Mouse (Mus musculus) forelimb bud, embryonic 11.5 days (tissue): Measurements from ENCODE around the gene Ttc3.
"Not testable (repeated sequence)": the region's sequence is repeated elsewhere in the genome, so short reads cannot be mapped to it uniquely, and the experiment has no call there.

Experiments
- DNase-seq: peaks from one replicate; pipeline ENCODE4 v3.0.0-alpha.2; 2012; ENCODE audit warnings: low read depth, low spot score

Ttc3 gene

GRCm38 (mm10) chr16:94370173-94370914 is at the start of gene Ttc3:
TSS of gene Ttc3 (plus strand) at chr16:94370618.
- DNase-seq: peak; percentile 98

DNA sequence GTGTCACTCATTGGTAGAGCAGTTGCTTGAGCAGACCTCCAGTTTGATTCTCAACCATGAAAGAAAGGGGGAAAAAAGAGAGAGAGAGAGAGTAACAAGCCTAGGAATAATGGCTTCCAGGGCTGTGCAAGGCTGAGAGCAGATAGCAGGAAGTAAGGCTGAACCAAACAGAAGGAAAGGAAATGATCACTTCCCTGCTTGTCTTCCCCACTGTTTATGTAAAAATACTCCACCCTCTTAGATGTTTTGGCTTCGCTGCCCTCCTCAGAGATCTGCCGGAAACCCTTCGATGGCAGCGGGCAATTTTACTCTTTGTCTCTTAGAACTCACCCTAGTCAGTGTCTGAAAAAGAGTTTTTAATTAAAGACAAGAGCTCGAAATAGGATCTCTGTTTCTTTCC is 46.7 kb upstream of the Ttc3 start:
- no peak for DNase-seq

GRCm38 (mm10) chr16:94326008-94326407 is 44.4 kb upstream of the Ttc3 start:
- no peak for DNase-seq

DNA sequence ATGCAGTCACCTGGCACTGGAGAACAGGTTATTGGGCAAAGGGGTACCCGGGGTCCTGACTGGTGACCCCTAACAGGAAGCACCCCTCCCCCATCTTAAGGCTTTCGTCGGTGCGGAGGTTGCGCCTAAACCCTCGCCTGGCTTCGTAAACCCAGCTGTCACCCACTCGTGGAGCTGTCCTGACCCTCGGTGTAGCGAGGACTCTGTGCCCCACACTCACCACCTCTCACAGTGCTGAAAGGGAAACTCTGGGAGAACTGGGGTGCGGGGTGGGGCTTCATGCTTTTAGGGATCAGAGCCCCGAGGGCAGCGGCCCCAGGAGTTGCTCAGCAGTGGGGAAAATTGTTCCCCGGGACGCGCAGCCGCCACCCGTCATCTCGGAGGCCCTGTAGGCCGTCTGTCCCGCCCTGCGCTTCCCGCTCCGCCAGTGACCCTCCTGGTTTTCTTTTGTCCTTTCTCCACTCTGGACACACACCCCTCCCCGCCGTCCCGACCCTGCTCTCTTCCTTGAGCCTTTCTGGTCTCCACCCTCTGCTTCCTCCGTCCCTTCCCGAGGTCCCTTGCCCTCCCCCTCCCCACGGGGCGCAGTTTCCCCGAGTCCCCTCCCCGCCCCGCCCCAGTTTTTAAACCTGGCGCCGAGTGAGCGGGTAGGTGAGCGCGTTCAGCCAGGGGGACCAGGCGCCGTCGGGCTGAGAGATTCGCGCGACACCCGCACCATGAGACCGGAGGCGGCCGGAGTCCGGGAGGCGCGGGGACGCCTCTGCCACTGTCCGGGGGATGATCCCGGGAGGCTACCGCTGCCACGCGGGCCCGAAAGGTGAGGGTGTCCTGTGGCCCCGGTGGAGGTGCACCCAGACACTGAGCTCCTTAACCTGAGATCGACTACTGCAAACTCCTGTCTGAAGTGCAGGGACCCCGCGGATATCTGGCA is 42.4 kb upstream of the Ttc3 start, which contains the start of gene Ripply3:
Gene Ripply3 (plus strand): TSS at position 640 of the 931 bp plus-strand sequence.
- no peak for DNase-seq

GRCm38 (mm10) chr16:94328881-94329867 is 41.2 kb upstream of the Ttc3 start:
- DNase-seq: no peak

DNA sequence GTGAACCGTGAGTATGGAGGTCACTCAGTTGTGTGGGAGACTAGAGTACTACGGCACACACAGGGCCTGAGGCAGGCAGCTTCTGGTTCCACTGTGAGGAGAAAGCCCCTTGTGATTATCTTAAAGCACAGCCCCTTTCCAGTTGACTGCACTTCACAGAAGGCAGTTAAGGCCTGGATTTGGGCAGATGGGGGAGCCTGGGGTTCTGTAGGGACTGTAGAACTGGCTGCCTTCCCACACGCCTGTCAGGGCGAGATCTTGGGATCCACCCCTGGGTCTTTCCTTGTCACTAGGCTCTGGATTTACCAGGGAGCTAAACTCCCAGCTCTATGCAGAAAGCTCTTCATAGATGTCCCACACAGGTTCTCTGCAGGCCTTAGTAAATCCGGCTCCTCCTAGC is 40.0 kb upstream of the Ttc3 start:
- DNase-seq: no peak

DNA sequence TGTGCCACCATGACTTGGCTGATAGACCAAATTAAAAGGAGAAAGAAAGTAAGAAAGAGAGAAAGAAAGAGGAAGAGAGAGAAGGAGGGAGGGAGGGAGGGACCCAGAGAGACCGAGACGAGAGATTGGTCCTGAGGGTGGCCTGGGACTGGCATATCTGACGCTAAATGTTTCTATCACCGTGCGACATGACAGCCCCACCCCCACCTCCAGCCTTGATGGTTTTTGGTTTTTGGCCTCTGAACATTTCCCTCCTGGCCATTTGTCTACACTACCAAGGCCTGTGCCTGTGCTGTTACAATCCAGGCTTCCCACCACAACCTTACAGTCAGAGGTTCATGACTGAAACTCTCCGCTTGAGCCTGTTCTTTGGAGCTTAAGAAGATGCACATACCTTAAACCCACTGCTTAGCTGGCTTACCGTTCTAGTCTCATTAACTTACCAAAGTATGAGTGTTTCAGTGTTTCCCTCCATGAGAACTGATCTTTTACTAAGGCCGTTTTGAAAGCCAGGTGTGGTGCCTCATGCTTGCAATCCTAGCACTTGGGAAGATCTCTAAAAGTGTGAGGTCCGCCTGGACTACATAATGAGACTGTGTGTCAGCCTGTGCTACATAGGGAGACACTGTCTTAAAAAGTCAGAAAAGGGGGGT is 39.1 kb upstream of the Ttc3 start:
- DNase-seq: no peak

DNA sequence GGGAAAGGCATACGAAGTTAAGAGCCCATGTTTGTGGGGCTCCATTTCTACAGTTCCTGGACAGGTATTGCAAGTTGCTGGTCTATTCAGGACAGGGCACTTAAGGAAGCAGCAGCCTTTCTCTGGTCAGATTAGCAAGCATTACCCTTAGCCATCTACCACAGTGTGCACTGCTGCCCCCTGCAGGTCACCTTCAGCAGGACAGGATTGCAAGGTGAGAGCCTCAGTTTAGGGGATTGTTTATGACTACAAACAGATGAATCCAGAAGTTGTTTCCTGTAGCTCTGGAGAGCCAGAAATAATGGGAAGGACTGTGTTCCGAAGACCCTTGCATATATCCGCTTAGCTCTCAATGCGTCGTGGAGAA is 38.5 kb upstream of the Ttc3 start:
- no peak for DNase-seq

DNA sequence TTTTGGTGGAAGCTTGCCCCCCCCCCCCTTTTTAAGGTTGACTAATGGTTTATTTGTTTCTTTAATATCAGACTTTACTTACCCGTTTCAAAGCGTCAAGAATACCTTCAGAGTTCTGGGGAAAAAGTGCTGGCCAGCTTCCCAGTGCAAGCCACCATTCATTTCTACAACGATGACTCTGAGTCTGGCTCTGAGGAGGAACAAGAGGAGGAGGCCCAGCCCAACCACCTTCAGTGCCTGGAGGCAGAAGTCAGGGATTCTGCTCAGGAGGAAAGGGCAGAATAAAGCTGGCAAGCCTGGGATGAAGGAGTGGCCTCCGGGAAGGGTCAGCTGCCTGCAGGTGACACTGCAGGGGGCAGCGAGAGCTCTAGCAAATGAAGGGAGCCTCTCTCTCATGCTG is 34.8 kb upstream of the Ttc3 start:
- no peak for DNase-seq

GRCm38 (mm10) chr16:94339164-94340160 is 31.0 kb upstream of the Ttc3 start:
- not testable (repeated sequence) for DNase-seq

DNA sequence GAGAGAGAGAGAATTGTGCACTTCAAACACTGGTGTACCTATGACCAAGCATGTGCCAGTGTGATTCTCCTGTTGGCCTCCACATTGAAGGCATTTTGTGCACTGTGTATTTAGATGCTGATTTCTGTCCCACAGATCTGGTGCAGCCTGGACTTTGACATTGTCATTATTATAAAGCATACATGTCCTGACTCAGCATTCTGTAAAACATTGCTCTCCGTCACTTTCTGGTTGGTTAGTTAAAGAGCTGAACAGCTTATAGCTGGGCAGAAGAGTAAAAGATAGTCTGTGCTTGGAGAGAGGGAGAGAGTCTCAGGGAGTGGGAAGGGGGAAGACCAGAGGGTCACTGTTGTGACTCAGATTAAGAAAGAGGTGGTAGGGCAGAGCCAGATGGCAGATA is 24.7 kb upstream of the Ttc3 start:
- DNase-seq: no peak

DNA sequence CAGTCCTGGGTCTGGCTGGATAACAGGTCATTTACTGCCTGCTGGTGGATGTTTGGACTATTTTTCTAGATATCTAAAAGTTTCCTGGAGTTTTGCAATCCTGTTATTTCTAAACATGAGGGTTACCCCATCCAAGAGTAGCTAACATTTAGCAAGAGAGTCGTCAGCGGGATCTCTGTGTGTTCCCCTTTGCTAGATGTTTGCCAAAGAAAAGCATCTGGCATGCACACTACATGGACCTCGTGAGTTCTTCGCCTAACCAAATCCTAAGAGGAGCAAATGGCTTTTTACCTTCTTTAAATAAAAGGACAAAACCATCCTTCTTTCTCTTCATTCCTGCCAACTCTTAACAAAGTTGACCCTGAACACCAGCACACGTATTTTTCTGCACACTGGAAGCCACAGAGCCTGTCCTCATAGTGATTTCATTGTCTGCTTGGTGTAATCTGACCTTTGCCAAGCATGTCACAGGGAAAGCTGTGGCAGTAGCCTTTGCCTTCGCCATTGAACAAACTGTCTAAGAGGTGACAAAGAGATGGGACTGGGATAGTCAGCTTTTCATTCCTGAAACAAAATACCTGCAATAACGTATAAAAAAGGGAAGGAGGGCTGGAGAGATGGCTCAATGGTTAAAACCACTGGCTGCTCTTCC is 23.2 kb upstream of the Ttc3 start:
- no peak for DNase-seq

- DNase-seq: no peak
Measured at GRCm38 (mm10) chr16:94348779-94349178, 21.6 kb upstream of the Ttc3 start.

DNA sequence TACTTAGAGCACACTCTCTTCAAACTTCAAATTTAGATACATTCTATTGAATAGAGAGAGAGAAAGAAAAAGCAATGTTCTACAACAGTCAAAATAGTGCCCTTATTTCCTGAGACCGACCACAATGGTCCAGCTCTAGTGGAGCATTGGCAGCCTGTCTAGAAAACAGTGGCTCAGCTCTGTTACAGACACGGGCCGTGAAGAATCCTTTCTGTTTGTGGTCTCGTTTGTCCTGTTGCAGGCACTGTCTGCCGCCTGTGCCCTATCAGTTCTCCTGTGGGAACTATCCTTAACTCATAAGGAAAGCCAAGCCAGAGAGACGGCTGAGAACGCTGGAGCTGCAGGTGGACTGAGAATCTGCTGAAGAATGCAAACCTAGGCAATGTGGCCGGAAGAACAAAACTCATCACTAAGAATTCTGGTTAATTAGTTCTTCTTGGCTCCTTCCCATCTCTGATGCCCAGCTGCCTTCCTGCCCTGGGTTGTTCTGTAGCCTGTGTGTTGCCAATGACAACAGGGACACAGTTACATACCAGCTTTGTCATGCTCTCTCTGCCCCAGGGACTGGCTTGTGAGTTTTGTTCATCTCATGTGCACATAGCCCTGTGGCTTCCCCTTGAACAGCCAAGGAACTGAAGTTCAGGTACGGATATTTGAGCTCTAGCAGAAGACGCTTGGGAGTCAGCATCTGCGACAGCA is 20.7 kb upstream of the Ttc3 start:
- DNase-seq: no peak

DNA sequence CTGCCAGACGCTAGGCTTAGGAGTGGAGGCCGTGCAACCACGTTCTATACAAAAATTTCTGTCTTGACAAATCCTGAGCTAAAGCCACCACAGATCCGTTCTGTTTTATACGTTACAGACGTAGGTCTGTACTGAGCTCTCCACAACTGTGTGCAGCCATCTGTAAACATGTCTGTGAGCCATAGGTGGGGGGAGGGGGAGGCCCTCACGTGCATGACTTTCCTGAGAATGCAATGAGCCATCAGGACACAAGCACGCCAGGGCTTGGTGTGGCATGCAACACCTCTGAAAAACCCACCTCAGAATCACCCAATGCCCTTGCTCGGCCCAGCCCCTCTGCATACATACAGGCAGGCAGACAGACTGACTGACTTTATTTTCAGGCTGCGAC is 20.1 kb upstream of the Ttc3 start:
- no peak for DNase-seq

- peak; percentile 27 for DNase-seq
Measured at GRCm38 (mm10) chr16:94354450-94354849, 16.0 kb upstream of the Ttc3 start.

DNA sequence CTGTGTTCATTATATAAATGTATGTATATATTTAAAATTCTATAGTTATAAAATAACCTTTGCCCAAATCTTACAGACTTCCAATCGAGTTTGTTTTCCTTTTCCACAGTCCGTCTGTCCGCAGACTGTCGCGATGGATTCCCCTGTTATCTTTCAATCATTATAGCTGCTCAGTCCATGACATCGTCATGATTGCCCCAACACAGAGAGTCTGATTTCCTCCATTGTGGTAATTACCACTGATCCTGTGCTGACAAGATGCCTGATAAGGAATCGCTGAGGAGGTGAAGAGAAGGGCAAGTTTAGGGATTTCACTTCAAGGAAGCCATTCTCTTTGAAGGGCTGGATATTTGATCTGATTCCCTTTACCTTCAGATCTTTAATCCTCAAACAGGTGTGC is 14.4 kb upstream of the Ttc3 start:
- DNase-seq: no peak

DNA sequence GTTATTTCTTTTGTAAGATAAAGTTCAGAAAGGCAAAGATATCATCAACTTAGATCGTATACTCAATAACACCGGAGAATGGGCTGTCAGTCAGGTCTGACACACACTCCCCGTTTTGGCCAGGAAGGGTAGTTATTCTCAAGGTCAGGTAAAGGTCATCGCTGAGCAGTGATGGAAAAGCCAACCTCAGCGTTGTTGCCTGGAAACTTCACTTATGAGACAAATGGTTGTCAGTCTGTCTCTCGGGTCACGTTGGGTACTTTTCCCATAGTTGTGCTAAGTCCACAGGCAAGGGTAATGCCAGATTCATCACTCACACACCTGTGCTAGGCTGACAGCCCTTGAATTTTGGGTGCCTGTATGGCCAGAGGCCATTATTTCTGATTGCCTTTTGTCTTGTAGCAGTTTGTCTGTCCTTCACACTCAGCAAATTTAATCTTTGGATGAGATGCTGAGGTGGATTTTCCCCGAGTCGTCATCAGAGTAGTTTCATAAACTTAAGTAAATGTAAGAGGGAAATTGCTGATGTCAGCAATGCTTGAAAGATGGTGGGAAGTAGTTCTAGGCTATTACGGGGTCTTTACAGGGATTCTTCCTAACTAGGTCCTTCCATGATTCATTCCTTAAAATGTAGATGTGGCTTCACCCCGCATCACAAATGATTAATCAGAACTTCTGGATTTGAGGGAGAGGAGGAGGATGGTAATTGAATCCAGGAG is 13.5 kb upstream of the Ttc3 start:
- DNase-seq: no peak
